8 mouse cellular contexts compared by ENCODE assay signal in genomic region chr11:97697891-97698529, GRCm38 (mm10). TPM values are rescaled to one million over a fixed set of nuclear protein-coding genes. Genes with fewer than 3 reads are reported as not detected.
A peak's percentile ranks its signal among the peaks of the same experiment; 100 is the strongest.
DNase-seq lines count a peak whose midpoint lies in the region; ATAC-seq and TF ChIP-seq lines count a peak whose summit lies in the region.

No protein-coding gene starts in this region.

- peaks cover 6% of the 10 kb centered on the region; the same call in 1 of the 2 replicates for H3K4me1 ChIP-seq in kidney, adult 2 months (ENCODE audit: control insufficient read depth, insufficient read depth, low read length)
- peaks cover 50% of the 10 kb centered on the region for H3K4me1 ChIP-seq in intestine, embryonic 14.5 days (replicated peaks; ENCODE audit: control insufficient read depth, insufficient read depth, low read length)
- H3K4me1 ChIP-seq in neural tube, embryonic 11.5 days (ENCODE audit: control insufficient read depth, insufficient read depth, low read length) = peaks cover 56% of the 10 kb centered on the region

- no peak for TF ChIP-seq CTCF in kidney, adult 2 months (conservative IDR thresholded peaks at IDR 0.05; ENCODE audit: insufficient read depth, insufficient read length, low read depth, low read length)

- H3K9me3 ChIP-seq in intestine, embryonic 14.5 days (ENCODE audit: control insufficient read depth, low read length) = no peaks in the 10 kb centered on the region
- no peaks in the 10 kb centered on the region for H3K9me3 ChIP-seq in neural tube, embryonic 11.5 days (ENCODE audit: control insufficient read depth, low read length)

- H3K27ac ChIP-seq in kidney, adult 2 months (ENCODE audit: insufficient read depth, low read depth, low read length) = no peak overlapping the region
- H3K27ac ChIP-seq in intestine, embryonic 14.5 days (ENCODE audit: low read depth) = peak overlapping the region; percentile 98
- H3K27ac ChIP-seq in neural tube, embryonic 11.5 days (ENCODE audit: low read depth, low read length) = peak overlapping the region; percentile 97

- H3K27me3 ChIP-seq in kidney, adult 2 months (replicated peaks; ENCODE audit: control insufficient read depth, insufficient read depth, low read length) = no peaks in the 10 kb centered on the region
- no peaks in the 10 kb centered on the region for H3K27me3 ChIP-seq in intestine, embryonic 14.5 days (replicated peaks; ENCODE audit: control insufficient read depth, insufficient read depth, low read length)
- H3K27me3 ChIP-seq in neural tube, embryonic 11.5 days (ENCODE audit: control insufficient read depth, insufficient read depth, low read length) = no peaks in the 10 kb centered on the region

- peak overlapping the region; percentile 79 for H3K4me3 ChIP-seq in kidney, adult 2 months (ENCODE audit: insufficient read depth, low read depth, low read length)
- H3K4me3 ChIP-seq in intestine, embryonic 14.5 days (ENCODE audit: low read depth, low read length) = peak overlapping the region; percentile 99
- H3K4me3 ChIP-seq in neural tube, embryonic 11.5 days (ENCODE audit: low read depth, low read length) = peak overlapping the region; percentile 79

- H3K36me3 ChIP-seq in kidney, adult 2 months (ENCODE audit: control insufficient read depth, insufficient read depth, low read length) = no peaks in the 10 kb centered on the region
- H3K36me3 ChIP-seq in intestine, embryonic 14.5 days (ENCODE audit: control insufficient read depth, insufficient read depth, low read length) = peaks cover 10% of the 10 kb centered on the region; the same call in 1 of the 2 replicates
- H3K36me3 ChIP-seq in neural tube, embryonic 11.5 days (ENCODE audit: control insufficient read depth, insufficient read depth, low read length) = no peaks in the 10 kb centered on the region

- ATAC-seq in intestine, embryonic 14.5 days (replicated peaks; ENCODE audit: low FRiP score, low TSS enrichment, low read depth) = no peak
- no peak for ATAC-seq in neural tube, embryonic 11.5 days (ENCODE audit: insufficient read depth, low FRiP score, low TSS enrichment)

- TF ChIP-seq POLR2A in kidney, adult 2 months (IDR thresholded peaks at IDR 0.05; ENCODE audit: low read depth, low read length) = no peak

- peak overlapping the region; percentile 74 for H3K4me2 ChIP-seq in intestine, embryonic 14.5 days (ENCODE audit: low read length)
- peak overlapping the region; percentile 93 for H3K4me2 ChIP-seq in neural tube, embryonic 11.5 days (ENCODE audit: low read depth)

- WGBS in kidney, adult 2 months = 19% methylated on average over 14 of the region's 14 CpGs
- WGBS in intestine, embryonic 14.5 days = 2% methylated on average over 14 of the region's 14 CpGs
- under 1% methylated on average over 14 of the region's 14 CpGs for WGBS in neural tube, embryonic 11.5 days

- H3K9ac ChIP-seq in intestine, embryonic 14.5 days (ENCODE audit: low read length) = peak overlapping the region; percentile 94
- H3K9ac ChIP-seq in neural tube, embryonic 11.5 days (ENCODE audit: low read length) = peak overlapping the region; percentile 95

- DNase-seq in kidney, adult 2 months = no peak
- DNase-seq in kidney, postnatal 14 days = no peak
- DNase-seq in embryo, embryonic 11 days = peak; percentile 69
- peak; percentile 62 for DNase-seq in intestine, embryonic 14.5 days (ENCODE audit: low spot score)
- peak; percentile 43 for DNase-seq in neural tube, embryonic 11.5 days (ENCODE audit: low spot score)
- no peak for DNase-seq in cerebellum, adult 18-20 months
- no peak for DNase-seq in left cerebral cortex, adult 8-10 months (ENCODE audit: low spot score in 2 of 2)
- no peak for DNase-seq in thymus, adult 18-20 months

RNA-seq across cellular contexts. Expression of gene Pcgf2, which starts 2.3 kb away (rescaled TPM):
- 53.9 and 56.5 TPM in 2 replicates for polyA plus RNA-seq in kidney, adult 2 months (2012; rRNA removed)
- 19.2 and 19.7 TPM in 2 replicates for polyA plus RNA-seq in intestine, embryonic 14.5 days (2014; fragmentation: Nextera tagmentation; extraction: Ambion mirVana)
- polyA plus RNA-seq in neural tube, embryonic 11.5 days (2014; fragmentation: Nextera tagmentation; extraction: Ambion mirVana) = 17.5 and 17.8 TPM in 2 replicates
- total RNA-seq in left cerebral cortex, adult 8-10 months (2022) = 10 to 100 TPM; 35.3 to 39.6 (median 37.6) TPM

RNA-seq across cellular contexts. Expression of gene Psmb3, which starts 5.2 kb away (rescaled TPM):
- polyA plus RNA-seq in kidney, adult 2 months (2012; rRNA removed) = 397 and 399 TPM in 2 replicates
- polyA plus RNA-seq in intestine, embryonic 14.5 days (2014; fragmentation: Nextera tagmentation; extraction: Ambion mirVana) = 473 and 491 TPM in 2 replicates
- 545 and 553 TPM in 2 replicates for polyA plus RNA-seq in neural tube, embryonic 11.5 days (2014; fragmentation: Nextera tagmentation; extraction: Ambion mirVana)
- 100 to 1,000 TPM; 117 to 140 (median 132) TPM for total RNA-seq in left cerebral cortex, adult 8-10 months (2022)

RNA-seq across cellular contexts. Expression of gene Cisd3, which starts 12.4 kb away (rescaled TPM):
- polyA plus RNA-seq in kidney, adult 2 months (2012; rRNA removed) = 139 and 149 TPM in 2 replicates
- 41.2 and 47.9 TPM in 2 replicates for polyA plus RNA-seq in intestine, embryonic 14.5 days (2014; fragmentation: Nextera tagmentation; extraction: Ambion mirVana)
- 20.2 and 21.1 TPM in 2 replicates for polyA plus RNA-seq in neural tube, embryonic 11.5 days (2014; fragmentation: Nextera tagmentation; extraction: Ambion mirVana)
- 10 to 100 TPM; 44.0 to 61.2 (median 54.6) TPM for total RNA-seq in left cerebral cortex, adult 8-10 months (2022)

RNA-seq across cellular contexts. Expression of gene Mllt6, which starts 34.8 kb away (rescaled TPM):
- polyA plus RNA-seq in kidney, adult 2 months (2012; rRNA removed) = 36.6 and 40.4 TPM in 2 replicates
- 4.6 and 4.8 TPM in 2 replicates for polyA plus RNA-seq in intestine, embryonic 14.5 days (2014; fragmentation: Nextera tagmentation; extraction: Ambion mirVana)
- 3.9 and 4.5 TPM in 2 replicates for polyA plus RNA-seq in neural tube, embryonic 11.5 days (2014; fragmentation: Nextera tagmentation; extraction: Ambion mirVana)
- 100 to 1,000 TPM; 141 to 184 (median 161) TPM for total RNA-seq in left cerebral cortex, adult 8-10 months (2022)

RNA-seq across cellular contexts. Expression of gene Pip4k2b, which starts 46.5 kb away (rescaled TPM):
- polyA plus RNA-seq in kidney, adult 2 months (2012; rRNA removed) = 9.2 and 10.6 TPM in 2 replicates
- 1.7 and 1.9 TPM in 2 replicates for polyA plus RNA-seq in intestine, embryonic 14.5 days (2014; fragmentation: Nextera tagmentation; extraction: Ambion mirVana)
- polyA plus RNA-seq in neural tube, embryonic 11.5 days (2014; fragmentation: Nextera tagmentation; extraction: Ambion mirVana) = 2.0 and 2.8 TPM in 2 replicates
- total RNA-seq in left cerebral cortex, adult 8-10 months (2022) = 100 to 1,000 TPM; 109 to 123 (median 110) TPM

Comparison
In these comparisons a context has a peak if more than half of its experiments do, and no peak if none do; other contexts are left out.
1. DNase-seq: peak in embryo, embryonic 11 days (single experiment), intestine, embryonic 14.5 days (single experiment) and neural tube, embryonic 11.5 days (single experiment); none in kidney, adult 2 months (single experiment), kidney, postnatal 14 days (single experiment), cerebellum, adult 18-20 months (0 of 2), left cerebral cortex, adult 8-10 months (0 of 2) and thymus, adult 18-20 months (0 of 2).
2. Peak in every context shown above with its lines, with median percentiles within 50 percentile points of each other: H3K4me3 ChIP-seq.